Mouse (Mus musculus) C2C12 (cell line): Measurements from ENCODE around the gene Fam227a. TPM values are rescaled to one million over a fixed set of nuclear protein-coding genes. Genes with fewer than 3 reads are reported as not detected.

Experiments used
- H3K27me3 ChIP-seq: one replicate; pipeline ENCODE4 v1.6.1; 2011; ENCODE audit not compliant: control insufficient read depth, insufficient read depth, insufficient read length
- H3K36me3 ChIP-seq: one replicate; pipeline ENCODE4 v1.6.1; 2011; ENCODE audit not compliant: control insufficient read depth, insufficient read depth
- H3K4me3 ChIP-seq: one replicate; pipeline ENCODE4 v1.5.1; 2011; ENCODE audit warnings: mild to moderate bottlenecking, control low read depth; ENCODE audit not compliant: poor library complexity, insufficient read depth, severe bottlenecking
- H3K79me2 ChIP-seq: one replicate; pipeline ENCODE4 v1.6.1; 2011; ENCODE audit not compliant: control insufficient read depth, insufficient read depth
- H3K79me3 ChIP-seq: one replicate; pipeline ENCODE4 v1.6.1; 2011; ENCODE audit warnings: low read depth, control low read depth
- H3ac ChIP-seq: one replicate; pipeline ENCODE3; 2011; ENCODE audit warnings: low read depth; ENCODE audit not compliant: control insufficient read depth, insufficient read length
- CEBPB ChIP-seq: IDR thresholded peaks from one replicate; pipeline ENCODE4 v1.6.1; 2011; ENCODE audit warnings: low read depth, mild to moderate bottlenecking, control low read depth, moderate library complexity
- CTCF ChIP-seq: IDR thresholded peaks from one replicate; pipeline ENCODE4 v1.5.1; 2011; ENCODE audit not compliant: control insufficient read depth, insufficient read depth, insufficient read length
- FOSL1 ChIP-seq: IDR thresholded peaks from one replicate; pipeline ENCODE4 v1.8.0; 2011; ENCODE audit warnings: mild to moderate bottlenecking, low read length; ENCODE audit not compliant: poor library complexity, insufficient read depth, severe bottlenecking
- MAX ChIP-seq: IDR thresholded peaks from one replicate; pipeline ENCODE4 v1.6.1; 2011; ENCODE audit warnings: mild to moderate bottlenecking, control low read depth
- MYOD1 ChIP-seq: IDR thresholded peaks from one replicate; pipeline ENCODE4 v1.6.1; 2011; ENCODE audit warnings: low read depth; ENCODE audit not compliant: control insufficient read depth, insufficient read length
- MYOG ChIP-seq: IDR thresholded peaks from one replicate; pipeline ENCODE4 v1.6.1; 2011; ENCODE audit not compliant: control insufficient read depth, insufficient read length; ENCODE audit errors: extremely low read depth
- USF1 ChIP-seq: IDR thresholded peaks from one replicate; pipeline ENCODE4 v1.6.1; 2011; ENCODE audit warnings: low read depth, mild to moderate bottlenecking, control low read depth, moderate library complexity
- polyA plus RNA-seq: library from polyadenylated mRNA; unstranded; fragments of >200 nt; fragmentation: generic; extraction: Trizol; gene quantifications from one replicate; pipeline ENCODE4 v1.2.1, GENCODE M21; 2012; ENCODE audit warnings: missing spikeins

Gene Fam227a
- polyA plus RNA-seq, 1 experiment, result 0.27 TPM

DNA sequence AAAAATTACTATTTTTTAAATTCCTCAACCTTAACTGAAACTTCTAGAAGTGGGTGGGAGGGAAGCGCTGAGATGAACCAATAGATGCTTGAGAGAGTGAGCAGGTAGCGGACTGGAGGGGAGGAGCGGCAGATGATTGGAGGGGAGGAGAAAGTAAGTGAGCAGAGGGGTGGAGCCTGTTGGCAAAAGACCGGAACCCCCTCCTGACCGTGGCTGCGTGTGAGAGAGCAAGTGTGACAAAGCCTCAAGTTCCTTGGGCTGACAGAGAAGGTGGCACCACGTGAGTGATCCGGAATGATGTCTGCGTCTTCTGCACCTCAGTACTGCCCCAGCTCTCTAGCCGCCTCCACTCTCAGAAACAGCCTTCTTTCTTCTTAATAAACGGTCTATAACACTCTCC is 41.6 kb downstream of the Fam227a start:
- Histone ChIP-seq H3K36me3 (no peaks in the 10 kb centered on the region), H3ac (no peak overlapping the region)
- no peak for TF ChIP-seq USF1

DNA sequence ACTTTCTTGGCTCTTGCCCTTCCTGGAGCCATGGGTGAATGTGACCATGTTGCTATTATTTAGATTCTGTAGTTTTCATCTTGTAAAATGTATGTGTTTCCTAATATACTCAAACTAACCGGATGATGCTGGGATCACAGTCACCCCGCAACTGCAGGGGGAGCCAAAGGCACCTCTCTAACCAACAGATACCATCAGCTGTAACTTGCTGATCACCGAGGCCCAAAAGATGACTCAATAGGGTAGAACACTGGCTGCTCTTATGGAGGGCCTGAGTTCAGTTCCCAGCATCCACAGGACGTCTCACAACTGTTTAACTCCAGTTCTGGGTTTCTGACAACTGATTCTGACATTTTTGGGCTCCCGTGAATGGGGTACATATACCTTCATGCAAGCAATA is 42.0 kb downstream of the Fam227a start:
- no peaks in the 10 kb centered on the region for H3K79me3 ChIP-seq
- peaks cover 10% of the 10 kb centered on the region for H3K27me3 ChIP-seq
- H3K79me2 ChIP-seq, result no peaks in the 10 kb centered on the region
- no peak overlapping the region for H3K4me3 ChIP-seq
- TF ChIP-seq MYOG (no peak), FOSL1 (no peak), MYOD1 (no peak), MAX (no peak), USF1 (no peak), CEBPB (no peak), CTCF (no peak)
- H3K36me3 ChIP-seq, result no peaks in the 10 kb centered on the region
- no peak overlapping the region for H3ac ChIP-seq

More for the DNA sequence above, 41.6 kb downstream of the Fam227a start:
- Histone ChIP-seq H3K27me3 (peaks cover 12% of the 10 kb centered on the region), H3K79me3 (no peaks in the 10 kb centered on the region), H3K4me3 (no peak overlapping the region), H3K79me2 (no peaks in the 10 kb centered on the region)

DNA sequence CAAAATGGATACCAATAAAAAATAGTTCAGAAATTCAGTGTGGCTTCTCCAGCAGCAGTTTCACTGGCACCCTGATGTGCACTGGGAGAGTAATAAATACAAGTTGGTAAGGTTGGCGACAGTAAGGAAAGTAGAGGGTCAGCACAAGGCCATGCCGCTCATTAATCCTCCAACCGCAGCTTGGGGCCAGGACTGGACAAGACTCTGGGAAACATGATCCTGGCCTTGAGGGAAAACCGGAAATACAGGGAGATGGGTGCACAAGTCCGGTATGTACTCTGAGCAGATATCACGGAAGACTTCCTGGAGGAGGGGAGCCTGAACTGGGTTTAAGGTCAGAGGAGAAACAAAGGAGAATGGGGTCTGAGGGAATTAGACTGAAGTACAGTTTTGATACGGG is 43.3 kb downstream of the Fam227a start:
- H3K79me2 ChIP-seq, result no peaks in the 10 kb centered on the region

DNA sequence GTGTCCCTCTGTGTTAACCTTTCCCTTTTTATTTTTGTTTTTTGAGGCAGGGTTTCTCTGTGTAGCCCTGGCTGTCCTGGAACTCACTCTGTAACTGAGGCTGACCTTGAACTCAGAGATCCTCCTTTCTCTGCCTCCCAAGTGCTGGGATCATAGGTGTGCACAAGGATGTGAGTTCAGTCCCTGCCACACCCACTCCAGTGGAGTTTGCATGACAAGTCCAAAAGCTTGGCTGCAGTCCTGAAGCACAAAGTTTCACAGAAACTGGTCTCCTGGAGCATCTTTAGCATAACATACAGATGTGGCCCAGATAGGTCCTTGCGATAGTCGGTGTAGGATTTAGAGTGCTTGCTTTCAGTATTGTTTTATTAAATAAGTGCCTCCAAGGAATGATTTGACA is 49.5 kb downstream of the Fam227a start:
- H3K36me3 ChIP-seq, result no peaks in the 10 kb centered on the region
- no peak for TF ChIP-seq MYOG
- no peaks in the 10 kb centered on the region for H3K79me3 ChIP-seq
- no peak overlapping the region for H3ac ChIP-seq
- H3K4me3 ChIP-seq, result no peak overlapping the region
- H3K27me3 ChIP-seq, result peaks cover 4% of the 10 kb centered on the region
- no peaks in the 10 kb centered on the region for H3K79me2 ChIP-seq

More for the DNA sequence above, 43.3 kb downstream of the Fam227a start:
- Histone ChIP-seq H3K4me3 (no peak overlapping the region), H3ac (no peak overlapping the region), H3K79me3 (no peaks in the 10 kb centered on the region), H3K36me3 (no peaks in the 10 kb centered on the region), H3K27me3 (no peaks in the 10 kb centered on the region)
- TF ChIP-seq FOSL1, result no peak
- no peak for TF ChIP-seq USF1
- no peak for TF ChIP-seq CEBPB
- TF ChIP-seq MYOD1, result no peak
- no peak for TF ChIP-seq CTCF
- TF ChIP-seq MYOG, result no peak
- no peak for TF ChIP-seq MAX

DNA sequence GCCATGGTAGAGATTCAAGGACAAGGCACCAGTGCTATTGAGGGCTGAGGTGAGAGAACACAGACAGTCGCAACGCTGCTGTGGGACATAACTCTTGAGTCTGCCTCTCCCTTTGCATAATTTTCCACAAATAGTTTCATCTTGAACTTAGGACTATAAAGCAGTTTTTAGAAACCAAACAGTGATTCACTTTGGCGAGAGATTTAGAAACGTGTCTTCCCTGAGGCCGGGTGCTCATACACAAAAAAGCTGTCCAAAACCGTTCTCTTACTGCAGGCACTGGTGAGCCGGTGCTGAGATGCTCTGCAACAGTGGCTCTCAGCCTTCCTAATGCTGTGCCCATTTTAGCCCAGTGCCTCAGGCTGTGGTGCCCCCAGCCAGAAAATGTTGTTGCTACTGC is 50.5 kb downstream of the Fam227a start:
- no peak overlapping the region for H3ac ChIP-seq
- no peaks in the 10 kb centered on the region for H3K36me3 ChIP-seq
- peaks cover 4% of the 10 kb centered on the region for H3K27me3 ChIP-seq
- TF ChIP-seq MYOD1, result no peak
- TF ChIP-seq FOSL1, result no peak
- no peak for TF ChIP-seq MAX
- no peak for TF ChIP-seq MYOG
- no peak for TF ChIP-seq USF1
- TF ChIP-seq CTCF, result no peak
- TF ChIP-seq CEBPB, result no peak
- no peak overlapping the region for H3K4me3 ChIP-seq
- no peaks in the 10 kb centered on the region for H3K79me2 ChIP-seq
- H3K79me3 ChIP-seq, result no peaks in the 10 kb centered on the region

DNA sequence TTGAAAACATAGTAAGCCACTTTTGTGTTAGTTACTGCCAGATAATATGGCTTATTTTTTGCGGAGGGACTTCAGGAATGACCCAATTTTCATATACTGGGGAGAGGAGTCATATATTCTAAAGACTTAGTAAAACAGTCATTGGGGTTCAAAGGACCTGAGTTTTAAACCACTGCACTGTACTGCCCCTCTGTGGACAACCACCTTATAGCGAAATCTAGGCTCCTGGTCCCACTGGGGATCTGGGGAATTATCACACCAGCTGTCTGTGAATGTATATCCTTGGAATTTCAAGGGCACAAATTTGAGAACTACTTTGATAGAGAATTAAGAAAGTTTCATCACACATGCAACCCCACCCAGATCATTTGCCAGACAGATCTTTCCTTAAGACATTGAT is 51.0 kb downstream of the Fam227a start:
- H3K4me3 ChIP-seq, result no peak overlapping the region
- TF ChIP-seq CEBPB (no peak), CTCF (no peak), MYOG (no peak), USF1 (no peak), MAX (no peak), MYOD1 (no peak), FOSL1 (no peak)

More for the DNA sequence above, 51.0 kb downstream of the Fam227a start:
- no peak overlapping the region for H3ac ChIP-seq
- H3K27me3 ChIP-seq, result peaks cover 5% of the 10 kb centered on the region
- no peaks in the 10 kb centered on the region for H3K79me3 ChIP-seq
- H3K79me2 ChIP-seq, result no peaks in the 10 kb centered on the region
- H3K36me3 ChIP-seq, result no peaks in the 10 kb centered on the region
